Mouse (Mus musculus): ENCODE measurements around the gene Grm1.

Gene Grm1

GRCm38 (mm10) chr10:10964490-10965150, 117.5 kb downstream of the Grm1 start:
- no peak for DNase-seq

GRCm38 (mm10) chr10:10950557-10950956, 131.6 kb downstream of the Grm1 start:
- no peak for DNase-seq

- DNase-seq = no peak
Measured at GRCm38 (mm10) chr10:10949172-10949571, 133.0 kb downstream of the Grm1 start.

GRCm38 (mm10) chr10:10947531-10947930, 134.6 kb downstream of the Grm1 start:
- no peak for DNase-seq

GRCm38 (mm10) chr10:10944003-10944402, 138.2 kb downstream of the Grm1 start:
- no peak for DNase-seq

- no peak for DNase-seq
Measured at GRCm38 (mm10) chr10:10942248-10942647, 139.9 kb downstream of the Grm1 start.

GRCm38 (mm10) chr10:10935806-10936205, 146.3 kb downstream of the Grm1 start:
- DNase-seq = no peak

- DNase-seq = no peak
Measured at GRCm38 (mm10) chr10:10929672-10930071, 152.5 kb downstream of the Grm1 start.

GRCm38 (mm10) chr10:10928798-10929366, 153.3 kb downstream of the Grm1 start:
- no peak for DNase-seq

GRCm38 (mm10) chr10:10917857-10918399, 164.2 kb downstream of the Grm1 start:
- DNase-seq = no peak

- no peak for DNase-seq
Measured at GRCm38 (mm10) chr10:10913621-10914020, 168.5 kb downstream of the Grm1 start.

GRCm38 (mm10) chr10:10890221-10890620, 191.9 kb downstream of the Grm1 start:
- no peak for DNase-seq

GRCm38 (mm10) chr10:10888521-10888920, 193.6 kb downstream of the Grm1 start:
- no peak for DNase-seq

GRCm38 (mm10) chr10:10884992-10885391, 197.2 kb downstream of the Grm1 start:
- no peak for DNase-seq

GRCm38 (mm10) chr10:10872142-10872541, 210.0 kb downstream of the Grm1 start:
- DNase-seq = no peak

GRCm38 (mm10) chr10:10870271-10870670, 211.9 kb downstream of the Grm1 start:
- no peak for DNase-seq

- no peak for DNase-seq
Measured at GRCm38 (mm10) chr10:10866278-10866677, 215.9 kb downstream of the Grm1 start.

GRCm38 (mm10) chr10:10864759-10865158, 217.4 kb downstream of the Grm1 start:
- DNase-seq = no peak

GRCm38 (mm10) chr10:10847376-10848286, 234.5 kb downstream of the Grm1 start:
- DNase-seq = no peak

- DNase-seq = no peak
Measured at GRCm38 (mm10) chr10:10845059-10845685, 237.0 kb downstream of the Grm1 start.

- no peak for DNase-seq
Measured at GRCm38 (mm10) chr10:10835406-10835805, 246.8 kb downstream of the Grm1 start.

- no peak for DNase-seq
Measured at GRCm38 (mm10) chr10:10834828-10835227, 247.3 kb downstream of the Grm1 start.

GRCm38 (mm10) chr10:10831141-10831540, 251.0 kb downstream of the Grm1 start:
- no peak for DNase-seq

Data from lung, postnatal 10 days (tissue).